Mouse (Mus musculus): ENCODE measurements at regions not wholly inside any gene's neighbourhood (a gene's known extent, or its start where the extent isn't known, plus 50 kb on each side); places are given as distances from the start of the nearest gene placed in this dataset.

- no peak for DNase-seq (ENCODE audit: low spot score)
- ATAC-seq: no peak
- no peaks in the 10 kb centered on the region for H3K4me1 ChIP-seq (ENCODE audit: insufficient read depth, low read depth, low read length)
- no peak overlapping the region for H3K9ac ChIP-seq (replicated peaks; ENCODE audit: low read depth)
- H3K27ac ChIP-seq (ENCODE audit: low read length): no peak overlapping the region
- no peaks in the 10 kb centered on the region for H3K9me3 ChIP-seq (ENCODE audit: low read length)
- peaks cover 70% of the 10 kb centered on the region for H3K27me3 ChIP-seq (replicated peaks; ENCODE audit: insufficient read depth, low read length)
- WGBS: 65% methylated on average over 1 of the region's 1 CpGs
- H3K36me3 ChIP-seq (ENCODE audit: insufficient read depth, low read length): no peaks in the 10 kb centered on the region
- no peak overlapping the region for H3K4me2 ChIP-seq (replicated peaks; ENCODE audit: low read depth, low read length)
- H3K4me3 ChIP-seq (ENCODE audit: low read depth, low read length): no peak overlapping the region
- TF ChIP-seq CTCF (IDR thresholded peaks at IDR 0.05) (no peak), EP300 (IDR thresholded peaks at IDR 0.05) (no peak)
Observed at GRCm38 (mm10) chr19:44678686-44679085, 77.2 kb upstream of the Pax2 start.

- 17% methylated on average over 8 of the region's 8 CpGs for WGBS
- Histone ChIP-seq H3K9ac (replicated peaks; ENCODE audit: low read depth) (no peak overlapping the region), H3K4me3 (ENCODE audit: low read depth, low read length) (no peak overlapping the region), H3K27ac (ENCODE audit: low read length) (no peak overlapping the region), H3K4me2 (replicated peaks; ENCODE audit: low read depth, low read length) (no peak overlapping the region), H3K36me3 (ENCODE audit: insufficient read depth, low read length) (no peaks in the 10 kb centered on the region), H3K27me3 (replicated peaks; ENCODE audit: insufficient read depth, low read length) (peaks cover 57% of the 10 kb centered on the region), H3K9me3 (ENCODE audit: low read length) (no peaks in the 10 kb centered on the region), H3K4me1 (ENCODE audit: insufficient read depth, low read depth, low read length) (no peaks in the 10 kb centered on the region)
- ATAC-seq (no peak), DNase-seq (ENCODE audit: low spot score) (no peak)
- no peak for TF ChIP-seq CTCF (IDR thresholded peaks at IDR 0.05)
- TF ChIP-seq EP300 (IDR thresholded peaks at IDR 0.05): no peak
Observed at GRCm38 (mm10) chr19:44681675-44682074, 74.2 kb upstream of the Pax2 start.

GRCm38 (mm10) chr19:44683191-44683590 lies 72.7 kb upstream of the Pax2 start:
- TF ChIP-seq EP300 (IDR thresholded peaks at IDR 0.05) (no peak), CTCF (IDR thresholded peaks at IDR 0.05) (no peak)
- ATAC-seq: no peak
- H3K27me3 ChIP-seq (replicated peaks; ENCODE audit: insufficient read depth, low read length): peaks cover 49% of the 10 kb centered on the region
- H3K4me2 ChIP-seq (replicated peaks; ENCODE audit: low read depth, low read length): no peak overlapping the region
- WGBS: 3% methylated on average over 12 of the region's 12 CpGs
- DNase-seq (ENCODE audit: low spot score): no peak
- H3K36me3 ChIP-seq (ENCODE audit: insufficient read depth, low read length): no peaks in the 10 kb centered on the region
- H3K4me1 ChIP-seq (ENCODE audit: insufficient read depth, low read depth, low read length): no peaks in the 10 kb centered on the region
- H3K27ac ChIP-seq (ENCODE audit: low read length): no peak overlapping the region
- no peak overlapping the region for H3K4me3 ChIP-seq (ENCODE audit: low read depth, low read length)
- H3K9me3 ChIP-seq (ENCODE audit: low read length): no peaks in the 10 kb centered on the region
- H3K9ac ChIP-seq (replicated peaks; ENCODE audit: low read depth): no peak overlapping the region

- Histone ChIP-seq H3K4me1 (ENCODE audit: insufficient read depth, low read depth, low read length) (no peaks in the 10 kb centered on the region), H3K9ac (replicated peaks; ENCODE audit: low read depth) (no peak overlapping the region), H3K4me2 (replicated peaks; ENCODE audit: low read depth, low read length) (0 out of 2 replicates have a peak overlapping the region, but pooled peaks have one; percentile 25), H3K9me3 (ENCODE audit: low read length) (no peaks in the 10 kb centered on the region), H3K4me3 (ENCODE audit: low read depth, low read length) (no peak overlapping the region), H3K27me3 (replicated peaks; ENCODE audit: insufficient read depth, low read length) (peaks cover 47% of the 10 kb centered on the region), H3K27ac (ENCODE audit: low read length) (no peak overlapping the region), H3K36me3 (ENCODE audit: insufficient read depth, low read length) (no peaks in the 10 kb centered on the region)
- DNase-seq (ENCODE audit: low spot score) (no peak), ATAC-seq (no peak)
- 2% methylated on average over 41 of the region's 48 CpGs for WGBS
- peak; percentile 58 for TF ChIP-seq CTCF (IDR thresholded peaks at IDR 0.05)
- TF ChIP-seq EP300 (IDR thresholded peaks at IDR 0.05): no peak
Observed at GRCm38 (mm10) chr19:44684061-44684514, 71.8 kb upstream of the Pax2 start.

GRCm38 (mm10) chr19:44686061-44686460 lies 69.8 kb upstream of the Pax2 start:
- Histone ChIP-seq H3K27ac (ENCODE audit: low read length) (no peak overlapping the region), H3K36me3 (ENCODE audit: insufficient read depth, low read length) (no peaks in the 10 kb centered on the region), H3K4me3 (ENCODE audit: low read depth, low read length) (no peak overlapping the region), H3K9ac (replicated peaks; ENCODE audit: low read depth) (no peak overlapping the region), H3K9me3 (ENCODE audit: low read length) (no peaks in the 10 kb centered on the region), H3K27me3 (replicated peaks; ENCODE audit: insufficient read depth, low read length) (peaks cover 37% of the 10 kb centered on the region), H3K4me1 (ENCODE audit: insufficient read depth, low read depth, low read length) (no peaks in the 10 kb centered on the region), H3K4me2 (replicated peaks; ENCODE audit: low read depth, low read length) (no peak overlapping the region)
- DNase-seq (ENCODE audit: low spot score): no peak
- TF ChIP-seq EP300 (IDR thresholded peaks at IDR 0.05): no peak
- no peak for TF ChIP-seq CTCF (IDR thresholded peaks at IDR 0.05)
- no peak for ATAC-seq
- WGBS: 24% methylated on average over 7 of the region's 7 CpGs

GRCm38 (mm10) chr19:44692396-44692795 lies 63.4 kb upstream of the Pax2 start:
- peaks cover 10% of the 10 kb centered on the region; the same call in 1 of the 2 replicates for H3K27me3 ChIP-seq (replicated peaks; ENCODE audit: insufficient read depth, low read length)
- H3K9ac ChIP-seq (replicated peaks; ENCODE audit: low read depth): no peak overlapping the region
- TF ChIP-seq EP300 (IDR thresholded peaks at IDR 0.05): no peak
- TF ChIP-seq CTCF (IDR thresholded peaks at IDR 0.05): no peak
- H3K36me3 ChIP-seq (ENCODE audit: insufficient read depth, low read length): no peaks in the 10 kb centered on the region
- no peak overlapping the region for H3K4me3 ChIP-seq (ENCODE audit: low read depth, low read length)
- no peaks in the 10 kb centered on the region for H3K9me3 ChIP-seq (ENCODE audit: low read length)
- WGBS: under 1% methylated on average over 17 of the region's 17 CpGs
- no peak overlapping the region for H3K4me2 ChIP-seq (replicated peaks; ENCODE audit: low read depth, low read length)
- no peak overlapping the region for H3K27ac ChIP-seq (ENCODE audit: low read length)
- ATAC-seq: no peak
- DNase-seq (ENCODE audit: low spot score): peak; percentile 72
- H3K4me1 ChIP-seq (ENCODE audit: insufficient read depth, low read depth, low read length): no peaks in the 10 kb centered on the region

- H3K4me2 ChIP-seq (replicated peaks; ENCODE audit: low read depth, low read length): no peak overlapping the region
- H3K36me3 ChIP-seq (ENCODE audit: insufficient read depth, low read length): no peaks in the 10 kb centered on the region
- DNase-seq (ENCODE audit: low spot score): no peak
- no peaks in the 10 kb centered on the region for H3K9me3 ChIP-seq (ENCODE audit: low read length)
- no peak overlapping the region for H3K4me3 ChIP-seq (ENCODE audit: low read depth, low read length)
- H3K27ac ChIP-seq (ENCODE audit: low read length): no peak overlapping the region
- no peak for ATAC-seq
- TF ChIP-seq CTCF (IDR thresholded peaks at IDR 0.05): no peak
- TF ChIP-seq EP300 (IDR thresholded peaks at IDR 0.05): no peak
- 5% methylated on average over 16 of the region's 16 CpGs for WGBS
- no peak overlapping the region for H3K9ac ChIP-seq (replicated peaks; ENCODE audit: low read depth)
- peaks cover 10% of the 10 kb centered on the region; the same call in 1 of the 2 replicates for H3K27me3 ChIP-seq (replicated peaks; ENCODE audit: insufficient read depth, low read length)
- no peaks in the 10 kb centered on the region for H3K4me1 ChIP-seq (ENCODE audit: insufficient read depth, low read depth, low read length)
Observed at GRCm38 (mm10) chr19:44692816-44693215, 63.0 kb upstream of the Pax2 start.
